ENCODE assay signal across 22 mouse cellular contexts in the genomic region with DNA sequence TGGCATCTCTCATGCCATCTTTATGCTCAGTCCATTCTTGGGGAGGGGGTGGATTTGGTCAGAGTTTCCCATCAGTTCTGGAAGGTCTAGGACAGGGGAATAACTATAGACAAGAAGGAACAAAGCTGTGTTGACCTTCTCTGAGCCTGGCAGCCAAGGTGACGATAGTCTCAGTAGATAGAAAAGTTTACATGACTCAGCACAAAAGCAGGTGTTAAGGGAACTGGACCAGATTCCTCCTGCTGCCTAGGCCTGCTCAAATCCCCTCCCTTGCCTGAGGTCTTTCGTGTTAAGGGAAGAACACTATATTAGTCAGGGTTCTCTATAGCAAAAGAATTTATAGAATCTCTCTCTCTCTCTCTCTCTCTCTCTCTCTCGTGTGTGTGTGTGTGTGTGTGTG. TPM values are rescaled to one million over a fixed set of nuclear protein-coding genes. Genes with fewer than 3 reads are reported as not detected.
A peak's percentile ranks its signal among the peaks of the same experiment; 100 is the strongest.
DNase-seq lines count a peak whose midpoint lies in the region; ATAC-seq and TF ChIP-seq lines count a peak whose summit lies in the region.
"Had no signal": no experiment of that assay in that cellular context is flagged by ENCODE, and none has a peak within 500 bp of the region (broad histone marks: within the 10 kb centered on the region; RNA-seq: fewer than 3 reads in every experiment).

No protein-coding gene starts in this region.

- H3K27ac ChIP-seq in limb, embryonic 14.5 days (replicated peaks; ENCODE audit: low read depth, low read length): no peak overlapping the region
- no peak overlapping the region for H3K27ac ChIP-seq in limb, embryonic 10.5 days
- H3K27ac ChIP-seq: embryonic facial prominence, embryonic 13.5 days; forebrain, embryonic 15.5 days; heart, embryonic 10.5 days; hindbrain, embryonic 13.5 days; hindbrain, postnatal 0 days had no signal

- H3K4me1 ChIP-seq in limb, embryonic 14.5 days (ENCODE audit: control insufficient read depth, insufficient read depth, low read length): no peaks in the 10 kb centered on the region
- no peaks in the 10 kb centered on the region for H3K4me1 ChIP-seq in limb, embryonic 10.5 days
- H3K4me1 ChIP-seq: embryonic facial prominence, embryonic 13.5 days; forebrain, embryonic 15.5 days; heart, embryonic 10.5 days; hindbrain, embryonic 13.5 days had no signal

- no peaks in the 10 kb centered on the region for H3K27me3 ChIP-seq in limb, embryonic 14.5 days (ENCODE audit: control insufficient read depth, insufficient read depth, low read length)
- H3K27me3 ChIP-seq in limb, embryonic 10.5 days (ENCODE audit: low read depth, poor library complexity, severe bottlenecking): no peaks in the 10 kb centered on the region
- H3K27me3 ChIP-seq: embryonic facial prominence, embryonic 13.5 days; forebrain, embryonic 15.5 days; hindbrain, embryonic 13.5 days had no signal

- 55% methylated on average over 3 of the region's 3 CpGs for WGBS in limb, embryonic 14.5 days
- 67% methylated on average over 3 of the region's 3 CpGs for WGBS in limb, embryonic 10.5 days

- no peaks in the 10 kb centered on the region for H3K36me3 ChIP-seq in limb, embryonic 14.5 days (ENCODE audit: control insufficient read depth, insufficient read depth, low read length)
- H3K36me3 ChIP-seq in limb, embryonic 10.5 days: no peaks in the 10 kb centered on the region
- H3K36me3 ChIP-seq: embryonic facial prominence, embryonic 13.5 days; forebrain, embryonic 15.5 days; heart, embryonic 10.5 days; hindbrain, embryonic 13.5 days had no signal

- no peak overlapping the region for H3K9ac ChIP-seq in limb, embryonic 14.5 days (ENCODE audit: low read depth, low read length, severe bottlenecking)
- H3K9ac ChIP-seq: embryonic facial prominence, embryonic 13.5 days; forebrain, embryonic 15.5 days; hindbrain, embryonic 13.5 days had no signal

- DNase-seq in limb, embryonic 14.5 days (ENCODE audit: low spot score): peak; percentile 40
- DNase-seq in limb, embryonic 10.5 days (ENCODE audit: low spot score): no peak
- DNase-seq in NIH3T3 (ENCODE audit: low read depth): peak; percentile 36
- no peak for DNase-seq in left cerebral cortex, postnatal 10 days (ENCODE audit: extremely low spot score in 1 of 2, low spot score in 2 of 2)
- DNase-seq in left cerebral cortex, postnatal 4 days: no peak
- DNase-seq in spleen, postnatal 14 days (ENCODE audit: low spot score in 2 of 2): no peak
- DNase-seq: adrenal gland, adult 8-10 months; adrenal gland, postnatal 36 days; cerebellum, adult 11 months; cerebellum, adult 8-10 months; cerebellum, postnatal 14 days; heart, adult 18-20 months; heart, postnatal 10 days; heart, postnatal 4 days had no signal

- H3K4me2 ChIP-seq in limb, embryonic 14.5 days (replicated peaks; ENCODE audit: low read depth, low read length, severe bottlenecking): no peak overlapping the region
- H3K4me2 ChIP-seq: embryonic facial prominence, embryonic 13.5 days; forebrain, embryonic 15.5 days; hindbrain, embryonic 13.5 days had no signal

- no peaks in the 10 kb centered on the region for H3K9me3 ChIP-seq in limb, embryonic 14.5 days (ENCODE audit: control insufficient read depth, low read length)
- no peaks in the 10 kb centered on the region for H3K9me3 ChIP-seq in limb, embryonic 10.5 days (replicated peaks)
- H3K9me3 ChIP-seq: embryonic facial prominence, embryonic 13.5 days; forebrain, embryonic 15.5 days; heart, embryonic 10.5 days; hindbrain, embryonic 13.5 days had no signal

- intact Hi-C loops in left cerebral cortex, postnatal 10 days (cut with DNase I): no loop called here
- intact Hi-C loops in left cerebral cortex, postnatal 4 days (cut with DNase I): no loop called here

- TF ChIP-seq POLR2A in limb, embryonic 14.5 days (IDR thresholded peaks at IDR 0.05; ENCODE audit: borderline replicate concordance, extremely low read depth, insufficient read depth, insufficient read length): no peak

- no peak for ATAC-seq in limb, embryonic 14.5 days (ENCODE audit: low FRiP score, low read depth)
- 0 out of 2 replicates have a peak, but pooled peaks have one; percentile 52 for ATAC-seq in erythroid progenitor cell, adult 5-6 weeks (replicated peaks; ENCODE audit: low FRiP score, poor library complexity, severe bottlenecking)
- ATAC-seq: forebrain, embryonic 15.5 days; hindbrain, postnatal 0 days had no signal

- no peak overlapping the region for H3K4me3 ChIP-seq in limb, embryonic 14.5 days (replicated peaks; ENCODE audit: low read length)
- no peak overlapping the region for H3K4me3 ChIP-seq in limb, embryonic 10.5 days
- H3K4me3 ChIP-seq: embryonic facial prominence, embryonic 13.5 days; erythroblast, embryonic 14.5 days; forebrain, embryonic 15.5 days; heart, embryonic 10.5 days; hindbrain, embryonic 13.5 days had no signal

RNA-seq across cellular contexts. Expression of gene Atp6v0d1, which starts 13.9 kb away (rescaled TPM):
- 98.9 and 105 TPM in 2 replicates for polyA plus RNA-seq in limb, embryonic 14.5 days (2012; rRNA removed)
- polyA plus RNA-seq in limb, embryonic 14.5 days (2014; fragmentation: Nextera tagmentation; extraction: Ambion mirVana): 91.2 and 93.2 TPM in 2 replicates
- polyA plus RNA-seq in limb, embryonic 10.5 days (2016; fragmentation: Nextera tagmentation; extraction: Ambion mirVana): 58.3 and 68.6 TPM in 2 replicates
- total RNA-seq in erythroid progenitor cell, adult 5-6 weeks (2015; ENCODE audit: low replicate concordance): 84.7 and 109 TPM in 2 replicates
- total RNA-seq in erythroid progenitor cell, adult 5-6 weeks (2017; ENCODE audit: low replicate concordance): 31.3 and 35.6 TPM in 2 replicates
- 100 to 1,000 TPM; 346 to 352 TPM for total RNA-seq in left cerebral cortex, postnatal 10 days (2021)
- 100 to 1,000 TPM; 255 to 260 TPM for total RNA-seq in left cerebral cortex, postnatal 4 days (2021)

RNA-seq across cellular contexts. Expression of gene Ripor1, which starts 25.3 kb away (rescaled TPM):
- polyA plus RNA-seq in limb, embryonic 14.5 days (2012; rRNA removed): 25.0 and 34.3 TPM in 2 replicates
- polyA plus RNA-seq in limb, embryonic 14.5 days (2014; fragmentation: Nextera tagmentation; extraction: Ambion mirVana): 18.7 and 22.1 TPM in 2 replicates
- polyA plus RNA-seq in limb, embryonic 10.5 days (2016; fragmentation: Nextera tagmentation; extraction: Ambion mirVana): 17.5 and 18.0 TPM in 2 replicates
- 7.2 and 11.3 TPM in 2 replicates for total RNA-seq in erythroid progenitor cell, adult 5-6 weeks (2015; ENCODE audit: low replicate concordance)
- total RNA-seq in erythroid progenitor cell, adult 5-6 weeks (2017; ENCODE audit: low replicate concordance): 0.23 and 1.8 TPM in 2 replicates
- 10 to 100 TPM; 74.5 to 76.2 TPM for total RNA-seq in left cerebral cortex, postnatal 10 days (2021)
- 10 to 100 TPM; 70.0 to 70.6 TPM for total RNA-seq in left cerebral cortex, postnatal 4 days (2021)

RNA-seq across cellular contexts. Expression of gene Ctcf, which starts 56.6 kb away (rescaled TPM):
- 39.1 and 48.1 TPM in 2 replicates for polyA plus RNA-seq in limb, embryonic 14.5 days (2012; rRNA removed)
- polyA plus RNA-seq in limb, embryonic 14.5 days (2014; fragmentation: Nextera tagmentation; extraction: Ambion mirVana): 97.8 and 107 TPM in 2 replicates
- polyA plus RNA-seq in limb, embryonic 10.5 days (2016; fragmentation: Nextera tagmentation; extraction: Ambion mirVana): 132 and 157 TPM in 2 replicates
- total RNA-seq in erythroid progenitor cell, adult 5-6 weeks (2015; ENCODE audit: low replicate concordance): 154 and 195 TPM in 2 replicates
- total RNA-seq in erythroid progenitor cell, adult 5-6 weeks (2017; ENCODE audit: low replicate concordance): 314 and 346 TPM in 2 replicates
- 10 to 100 TPM; 54.3 to 55.9 TPM for total RNA-seq in left cerebral cortex, postnatal 10 days (2021)
- 10 to 100 TPM; 80.8 to 82.2 TPM for total RNA-seq in left cerebral cortex, postnatal 4 days (2021)

RNA-seq across cellular contexts. Expression of gene Agrp, which starts 57.5 kb away (rescaled TPM):
- 1.0 and 1.7 TPM in 2 replicates for polyA plus RNA-seq in limb, embryonic 14.5 days (2012; rRNA removed)
- 2.5 and 2.6 TPM in 2 replicates for polyA plus RNA-seq in limb, embryonic 14.5 days (2014; fragmentation: Nextera tagmentation; extraction: Ambion mirVana)
- polyA plus RNA-seq in limb, embryonic 10.5 days (2016; fragmentation: Nextera tagmentation; extraction: Ambion mirVana): 0.39 and 0.69 TPM in 2 replicates
- total RNA-seq in erythroid progenitor cell, adult 5-6 weeks (2015; ENCODE audit: low replicate concordance): not detected in 2 replicates
- not detected in 2 replicates for total RNA-seq in erythroid progenitor cell, adult 5-6 weeks (2017; ENCODE audit: low replicate concordance)
- not detected for total RNA-seq in left cerebral cortex, postnatal 10 days (2021)
- not detected for total RNA-seq in left cerebral cortex, postnatal 4 days (2021)
- total RNA-seq: gastrocnemius, adult 8-10 months; heart, adult 18-20 months; heart, postnatal 10 days; heart, postnatal 4 days had no signal
- polyA plus RNA-seq: erythroblast, embryonic 14.5 days had no signal

Comparison
In these comparisons a context has a peak if more than half of its experiments do, and no peak if none do; other contexts are left out.
1. DNase-seq: peak in limb, embryonic 14.5 days (single experiment) and NIH3T3 (single experiment); none in limb, embryonic 10.5 days (single experiment), left cerebral cortex, postnatal 10 days (0 of 2), left cerebral cortex, postnatal 4 days (single experiment) and spleen, postnatal 14 days (0 of 2).
2. RNA of gene Ripor1, which starts 25.3 kb away (total RNA-seq): 74.5 to 76.2 TPM in left cerebral cortex, postnatal 10 days and 70.0 to 70.6 TPM in left cerebral cortex, postnatal 4 days; 0.23 to 11.3 TPM in erythroid progenitor cell, adult 5-6 weeks; every median in the first group is over 4 times any median in the second.